9 mouse cellular contexts compared by ENCODE assay signal in the genomic region with DNA sequence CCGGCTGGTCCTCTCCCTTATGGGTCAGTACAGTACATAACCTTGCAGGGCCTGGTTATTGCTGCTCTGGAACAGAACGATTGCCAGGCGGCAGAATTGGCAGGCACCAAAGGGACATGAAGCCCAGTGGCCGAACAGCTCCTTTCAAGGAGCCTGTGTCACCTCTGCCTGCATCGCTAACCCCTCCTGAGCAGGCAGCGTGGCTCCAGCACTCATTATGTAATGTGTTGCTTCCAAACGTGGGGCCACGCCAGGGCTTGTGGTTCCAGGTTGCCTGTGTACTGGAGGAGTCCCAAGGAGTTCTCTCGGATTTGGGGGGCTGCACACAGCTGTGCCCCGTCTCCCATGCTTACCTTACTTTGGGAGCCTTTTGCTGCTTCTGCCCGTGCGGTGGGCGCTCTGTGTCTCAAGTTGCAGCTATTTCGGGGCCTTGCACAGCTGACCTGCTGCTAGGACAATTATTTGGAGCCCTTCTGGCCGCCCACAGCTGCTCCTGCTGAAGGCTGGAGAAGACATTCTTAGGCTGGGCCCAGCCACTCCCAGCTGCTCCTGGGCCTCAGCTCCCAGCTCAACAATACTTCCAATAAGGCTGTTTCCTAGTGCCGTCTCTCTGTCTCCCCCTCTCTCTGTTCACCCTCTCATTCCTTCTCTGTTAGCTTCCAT.
A peak's percentile ranks its signal among the peaks of the same experiment; 100 is the strongest.
DNase-seq lines count a peak whose midpoint lies in the region; ATAC-seq and TF ChIP-seq lines count a peak whose summit lies in the region.
"Had no signal": no experiment of that assay in that cellular context is flagged by ENCODE, and none has a peak within 500 bp of the region (broad histone marks: within the 10 kb centered on the region; RNA-seq: fewer than 3 reads in every experiment).

No protein-coding gene starts in this region.

- no peaks in the 10 kb centered on the region for H3K36me3 ChIP-seq in heart, embryonic 10.5 days
- no peaks in the 10 kb centered on the region for H3K36me3 ChIP-seq in ES-E14 (ENCODE audit: control insufficient read depth, insufficient read depth, low read length, poor library complexity, severe bottlenecking)
- H3K36me3 ChIP-seq in forebrain, embryonic 15.5 days, result no peaks in the 10 kb centered on the region
- H3K36me3 ChIP-seq: liver, embryonic 15.5 days had no signal

- peaks cover 46% of the 10 kb centered on the region for H3K27me3 ChIP-seq in heart, embryonic 10.5 days (ENCODE audit: insufficient read depth, poor library complexity, severe bottlenecking)
- peaks cover 22% of the 10 kb centered on the region for H3K27me3 ChIP-seq in forebrain, embryonic 15.5 days

- peaks cover 25% of the 10 kb centered on the region for H3K4me1 ChIP-seq in heart, embryonic 10.5 days
- peaks cover 2 to 13% of the 10 kb centered on the region in 2 experiments; a peak in 3 of 4 replicates for H3K4me1 ChIP-seq in ES-E14 (ENCODE audit: control insufficient read depth in 2 of 2, insufficient read depth in 2 of 2, low read length in 2 of 2, poor library complexity in 1 of 2)
- peaks cover 10% of the 10 kb centered on the region; the same call in 1 of the 2 replicates for H3K4me1 ChIP-seq in forebrain, embryonic 15.5 days

- intact Hi-C loops in gastrocnemius, adult 2 months (cut with DNase I), result no loop called here

- DNase-seq in heart, adult 11 months, result peak; percentile 94
- DNase-seq in heart, embryonic 10.5 days (ENCODE audit: low spot score), result no peak
- DNase-seq in ES-E14 (ENCODE audit: low read depth, low spot score), result no peak
- DNase-seq in gastrocnemius, adult 2 months, result peak; percentile 82
- DNase-seq in kidney, postnatal 14 days, result peak; percentile 21
- no peak for DNase-seq in urinary bladder, adult 2 months (ENCODE audit: low spot score)
- no peak for DNase-seq in thymus, adult 18-20 months

- no peak overlapping the region for H3K4me3 ChIP-seq in heart, embryonic 10.5 days
- H3K4me3 ChIP-seq in ES-E14 (ENCODE audit: insufficient read depth in 1 of 2, low read depth in 1 of 2, low read length in 2 of 2, poor library complexity in 1 of 2, severe bottlenecking in 1 of 2), result no peak overlapping the region
- H3K4me3 ChIP-seq in gastrocnemius, adult 2 months, result peak overlapping the region; percentile 37
- no peak overlapping the region for H3K4me3 ChIP-seq in forebrain, embryonic 15.5 days
- H3K4me3 ChIP-seq: liver, embryonic 15.5 days had no signal

- peak overlapping the region; percentile 17; the same call in 1 of the 2 replicates for H3K9ac ChIP-seq in ES-E14 (ENCODE audit: insufficient read depth, low read depth, low read length, poor library complexity, severe bottlenecking)
- no peak overlapping the region for H3K9ac ChIP-seq in forebrain, embryonic 15.5 days (replicated peaks)
- H3K9ac ChIP-seq: liver, embryonic 15.5 days had no signal

- in situ Hi-C loops in ES-E14 (cut with MboI; ENCODE audit: low sequenced_read_pairs in 2 of 2, unreplicated experiment in 2 of 2), result no loop called here

- H3K9me3 ChIP-seq in heart, embryonic 10.5 days, result no peaks in the 10 kb centered on the region
- no peaks in the 10 kb centered on the region for H3K9me3 ChIP-seq in ES-E14 (ENCODE audit: control insufficient read depth, insufficient read depth, low read depth, low read length)
- no peaks in the 10 kb centered on the region for H3K9me3 ChIP-seq in forebrain, embryonic 15.5 days
- H3K9me3 ChIP-seq: liver, embryonic 15.5 days had no signal

- WGBS in heart, embryonic 10.5 days, result 73% methylated on average over 16 of the region's 16 CpGs
- WGBS in forebrain, embryonic 15.5 days, result 69% methylated on average over 16 of the region's 16 CpGs

- no peak overlapping the region for H3K27ac ChIP-seq in heart, embryonic 10.5 days
- H3K27ac ChIP-seq in ES-E14 (ENCODE audit: insufficient read depth, low read depth, low read length, poor library complexity, severe bottlenecking), result no peak overlapping the region
- H3K27ac ChIP-seq in gastrocnemius, adult 2 months, result peak overlapping the region; percentile 84
- no peak overlapping the region for H3K27ac ChIP-seq in forebrain, embryonic 15.5 days (replicated peaks)
- H3K27ac ChIP-seq: liver, embryonic 15.5 days had no signal

- no peak for ATAC-seq in forebrain, embryonic 15.5 days (replicated peaks)

- TF ChIP-seq CTCF in gastrocnemius, adult 2 months (IDR thresholded peaks at IDR 0.05), result no peak

- H3K4me2 ChIP-seq in forebrain, embryonic 15.5 days (replicated peaks), result no peak overlapping the region
- H3K4me2 ChIP-seq: liver, embryonic 15.5 days had no signal

TF ChIP-seq in ES-E14, 5 proteins besides CTCF, POLR2A, EP300 and RAD21:
- no peak for TF ChIP-seq HCFC1 (IDR thresholded peaks at IDR 0.05; ENCODE audit: borderline replicate concordance, insufficient read depth, low read length)
- no peak for TF ChIP-seq ZNF384 (IDR thresholded peaks at IDR 0.05; ENCODE audit: low read depth, low read length)
- TF ChIP-seq ZC3H11A (IDR thresholded peaks at IDR 0.05; ENCODE audit: borderline replicate concordance, low read depth, low read length), result no peak
- TF ChIP-seq MAFK (IDR thresholded peaks at IDR 0.05; ENCODE audit: insufficient read depth, low read depth, low read length), result no peak
- no peak for TF ChIP-seq CHD2 (IDR thresholded peaks at IDR 0.05; ENCODE audit: low read depth, low read length)

Comparison
In these comparisons a context has a peak if more than half of its experiments do, and no peak if none do; other contexts are left out.
1. DNase-seq: peak in heart, adult 11 months (single experiment), gastrocnemius, adult 2 months (single experiment) and kidney, postnatal 14 days (single experiment); none in heart, embryonic 10.5 days (single experiment), ES-E14 (single experiment), urinary bladder, adult 2 months (single experiment) and thymus, adult 18-20 months (0 of 2).